Mouse (Mus musculus): ENCODE measurements around the gene Cd86. TPM values are rescaled to one million over a fixed set of nuclear protein-coding genes. Genes with fewer than 3 reads are reported as not detected.

The Cd86 gene
- total and polyA plus RNA-seq, 2 experiments from 2014 or later, result 1.6 to 2.1 TPM

DNA sequence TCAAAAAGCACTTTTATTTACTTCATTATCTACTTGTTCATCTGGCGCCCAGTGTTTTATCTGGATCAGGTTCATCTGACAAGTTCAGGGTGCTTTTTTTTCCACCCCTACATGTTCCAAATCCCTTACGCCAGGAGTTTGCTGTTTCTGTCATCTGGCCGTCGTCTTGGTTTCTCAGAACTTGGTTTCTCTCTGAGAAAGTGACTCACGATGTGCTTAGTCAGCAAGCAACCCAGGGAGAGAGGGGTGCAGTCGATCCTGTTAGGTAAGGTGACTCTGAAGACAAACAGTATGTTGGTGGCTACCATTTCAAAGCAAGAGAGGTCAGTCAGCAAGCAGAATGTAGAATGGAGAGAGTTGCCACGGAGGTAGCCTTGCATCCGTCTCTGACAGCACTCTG is 93.9 kb downstream of the Cd86 start:
- 84% methylated on average over 8 of the region's 8 CpGs for WGBS
- Histone ChIP-seq H3K36me3 (ENCODE audit: insufficient read depth) (no peaks in the 10 kb centered on the region), H3K9ac (no peak overlapping the region), H3K4me2 (ENCODE audit: low read depth) (no peak overlapping the region), H3K27me3 (ENCODE audit: insufficient read depth, low read length) (no peaks in the 10 kb centered on the region), H3K4me3 (ENCODE audit: low read depth, low read length) (no peak overlapping the region), H3K4me1 (ENCODE audit: insufficient read depth) (no peaks in the 10 kb centered on the region), H3K27ac (ENCODE audit: low read depth, low read length) (no peak overlapping the region), H3K9me3 (ENCODE audit: low read length) (no peaks in the 10 kb centered on the region)
- no peak for ATAC-seq
- DNase-seq, result no peak
- no peak for TF ChIP-seq CTCF (IDR thresholded peaks at IDR 0.05; ENCODE audit: low read depth)

DNA sequence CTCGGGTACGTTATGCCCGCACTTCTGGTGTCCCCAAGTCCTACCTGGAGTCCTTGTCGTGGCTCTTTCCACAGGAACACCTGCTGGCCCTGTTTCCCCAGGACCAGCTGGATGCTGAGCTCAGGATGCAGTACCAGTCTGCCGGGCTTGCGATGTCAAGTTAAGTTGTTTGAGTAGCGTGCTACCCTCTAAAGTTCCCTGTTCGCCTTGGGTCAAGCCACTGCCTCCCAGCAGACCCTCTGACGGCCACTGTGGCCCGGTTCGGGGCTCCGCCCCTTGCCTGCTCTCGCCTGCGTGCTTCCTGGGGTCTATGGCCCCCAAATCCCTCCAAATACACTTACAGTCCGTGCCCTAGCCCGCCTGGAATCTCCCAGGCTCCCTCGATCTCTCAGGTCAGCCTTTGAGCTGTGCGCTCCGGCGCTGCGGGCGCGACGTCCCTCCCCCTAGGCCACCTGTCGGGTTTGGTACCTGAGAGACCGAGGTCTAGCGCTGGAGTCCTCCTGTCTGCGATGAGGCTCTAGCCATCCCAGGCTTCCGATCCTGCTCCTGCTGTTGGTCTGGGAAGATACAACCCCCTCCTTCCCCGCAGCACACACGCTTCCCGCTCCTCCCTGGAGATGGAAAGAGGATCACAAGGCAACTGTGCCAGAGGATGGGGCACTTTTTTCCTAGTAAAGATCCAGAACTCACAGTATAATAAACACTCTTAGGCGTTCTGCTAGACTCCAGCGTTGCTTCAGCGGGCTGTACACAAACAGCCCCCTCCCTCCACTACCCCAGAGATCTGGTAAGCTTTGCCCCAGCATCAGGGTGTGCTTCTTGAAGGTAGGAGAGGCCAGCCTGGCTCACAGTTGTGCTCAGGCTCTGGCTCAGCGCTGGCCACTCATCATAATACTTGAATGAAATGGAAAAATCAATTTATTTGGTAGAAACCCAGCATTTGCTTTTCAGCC is 104.2 kb downstream of the Cd86 start, which contains the start of gene Casr:
Casr (minus strand) TSS at position 756 of the 953 bp plus-strand sequence.
- peak within 1 kb of the TSS; percentile 39 for H3K9ac ChIP-seq
- peak; percentile 47 for ATAC-seq
- peak within 1 kb of the TSS; percentile 44 for H3K4me3 ChIP-seq (ENCODE audit: low read depth, low read length)
- DNase-seq, result no peak
- H3K4me1 ChIP-seq (ENCODE audit: insufficient read depth), result no peaks in the 10 kb centered on the region; the same call in 1 of the 2 replicates
- H3K27ac ChIP-seq (ENCODE audit: low read depth, low read length), result no peak within 1 kb of the TSS
- peak within 1 kb of the TSS; percentile 89 for H3K4me2 ChIP-seq (ENCODE audit: low read depth)
- no peaks in the 10 kb centered on the region for H3K27me3 ChIP-seq (ENCODE audit: insufficient read depth, low read length)
- 3% methylated on average over 36 of the region's 36 CpGs for WGBS
- H3K36me3 ChIP-seq (ENCODE audit: insufficient read depth), result no peaks in the 10 kb centered on the region
- no peak for TF ChIP-seq CTCF (IDR thresholded peaks at IDR 0.05; ENCODE audit: low read depth)
- no peaks in the 10 kb centered on the region for H3K9me3 ChIP-seq (ENCODE audit: low read length)

DNA sequence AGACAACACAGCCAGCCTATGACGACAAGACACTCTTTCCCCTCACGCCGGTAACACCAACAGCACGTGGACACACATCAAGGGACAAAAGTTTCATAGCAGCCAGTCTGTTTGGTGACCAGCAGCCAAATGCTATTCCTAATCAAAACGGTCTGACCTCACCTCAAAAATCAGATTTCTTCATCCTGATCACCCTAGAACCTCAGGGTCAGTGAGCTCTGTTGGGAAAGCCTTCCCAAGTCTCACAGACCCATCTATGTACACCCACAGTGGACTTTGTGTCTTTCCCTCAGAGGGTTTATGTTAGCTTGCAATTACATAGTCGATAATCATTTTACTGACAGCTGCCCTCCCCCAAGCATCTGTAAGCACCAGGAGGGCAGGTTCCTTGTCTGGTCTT is 106.3 kb downstream of the Cd86 start:
- no peak overlapping the region for H3K4me3 ChIP-seq (ENCODE audit: low read depth, low read length)
- 93% methylated on average over 6 of the region's 6 CpGs for WGBS
- no peaks in the 10 kb centered on the region for H3K27me3 ChIP-seq (ENCODE audit: insufficient read depth, low read length)
- DNase-seq, result no peak
- H3K27ac ChIP-seq (ENCODE audit: low read depth, low read length), result no peak overlapping the region
- no peaks in the 10 kb centered on the region; the same call in 1 of the 2 replicates for H3K4me1 ChIP-seq (ENCODE audit: insufficient read depth)
- H3K36me3 ChIP-seq (ENCODE audit: insufficient read depth), result no peaks in the 10 kb centered on the region
- ATAC-seq, result no peak
- no peak for TF ChIP-seq CTCF (IDR thresholded peaks at IDR 0.05; ENCODE audit: low read depth)
- no peak overlapping the region for H3K4me2 ChIP-seq (ENCODE audit: low read depth)
- H3K9ac ChIP-seq, result no peak overlapping the region
- H3K9me3 ChIP-seq (ENCODE audit: low read length), result no peaks in the 10 kb centered on the region

DNA sequence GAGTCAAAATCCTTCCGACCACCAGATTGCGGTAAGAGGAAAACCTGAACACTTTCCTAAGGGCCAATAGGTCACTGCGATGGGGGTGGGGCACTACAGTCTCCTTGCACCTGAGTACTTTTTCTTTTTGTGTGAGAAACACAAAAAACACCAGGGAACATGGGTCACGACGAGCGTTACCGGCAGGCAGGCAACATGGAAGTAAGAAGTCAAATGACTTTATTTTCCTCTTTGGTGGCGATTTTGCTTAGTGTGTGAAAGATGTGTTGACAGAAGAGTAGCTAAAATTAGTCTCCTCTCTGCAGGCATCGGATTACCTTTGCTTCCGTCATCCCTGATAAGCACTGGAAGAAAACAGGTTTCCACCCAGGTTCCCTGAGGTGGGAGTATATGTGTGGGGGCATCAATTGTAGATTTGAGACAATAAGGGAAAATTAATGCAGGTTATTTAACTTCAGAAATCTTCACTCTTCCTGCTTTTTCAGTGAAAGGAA is 110.2 kb downstream of the Cd86 start:
- H3K27ac ChIP-seq (ENCODE audit: low read depth, low read length), result no peak overlapping the region
- H3K4me2 ChIP-seq (ENCODE audit: low read depth), result no peak overlapping the region
- H3K9ac ChIP-seq, result no peak overlapping the region
- H3K9me3 ChIP-seq (ENCODE audit: low read length), result no peaks in the 10 kb centered on the region
- no peaks in the 10 kb centered on the region for H3K4me1 ChIP-seq (ENCODE audit: insufficient read depth)
- ATAC-seq (no peak), DNase-seq (no peak)
- no peaks in the 10 kb centered on the region for H3K36me3 ChIP-seq (ENCODE audit: insufficient read depth)
- WGBS, result 84% methylated on average over 10 of the region's 10 CpGs
- TF ChIP-seq CTCF (IDR thresholded peaks at IDR 0.05; ENCODE audit: low read depth), result no peak
- no peaks in the 10 kb centered on the region for H3K27me3 ChIP-seq (ENCODE audit: insufficient read depth, low read length)
- no peak overlapping the region for H3K4me3 ChIP-seq (ENCODE audit: low read depth, low read length)

Other genes with a start within 250 kb of the Cd86 start
- gene Stfa3, start 210.7 kb downstream of the Cd86 start, total RNA-seq (2014; rRNA removed), result not detected in 2 replicates
- gene Stfa3, start 210.7 kb downstream of the Cd86 start, polyA plus RNA-seq (2015; fragmentation: Nextera tagmentation; extraction: Ambion mirVana), result 0.82 TPM in 1 of 2 replicates, not detected in the other
- gene Casr, start 103.9 kb downstream of the Cd86 start, total RNA-seq (2014; rRNA removed), result 0.46 and 1.6 TPM in 2 replicates
- gene Casr, start 103.9 kb downstream of the Cd86 start, polyA plus RNA-seq (2015; fragmentation: Nextera tagmentation; extraction: Ambion mirVana), result 0.14 and 0.62 TPM in 2 replicates
- 0.31 and 0.76 TPM in 2 replicates for gene Ildr1, start 27.9 kb upstream of the Cd86 start, total RNA-seq (2014; rRNA removed)
- gene Ildr1, start 27.9 kb upstream of the Cd86 start, polyA plus RNA-seq (2015; fragmentation: Nextera tagmentation; extraction: Ambion mirVana), result 0.43 and 1.1 TPM in 2 replicates
- gene Slc15a2, start 118.9 kb upstream of the Cd86 start, total RNA-seq (2014; rRNA removed), result 18.2 and 23.5 TPM in 2 replicates
- 21.1 and 23.9 TPM in 2 replicates for gene Slc15a2, start 118.9 kb upstream of the Cd86 start, polyA plus RNA-seq (2015; fragmentation: Nextera tagmentation; extraction: Ambion mirVana)
- gene Iqcb1, start 162.3 kb upstream of the Cd86 start, total RNA-seq (2014; rRNA removed), result 25.1 and 26.0 TPM in 2 replicates
- 40.7 and 66.0 TPM in 2 replicates for gene Iqcb1, start 162.3 kb upstream of the Cd86 start, polyA plus RNA-seq (2015; fragmentation: Nextera tagmentation; extraction: Ambion mirVana)
- gene Eaf2, start 208.9 kb upstream of the Cd86 start, total RNA-seq (2014; rRNA removed), result 0.23 and 0.76 TPM in 2 replicates
- gene Eaf2, start 208.9 kb upstream of the Cd86 start, polyA plus RNA-seq (2015; fragmentation: Nextera tagmentation; extraction: Ambion mirVana), result 0.67 and 0.79 TPM in 2 replicates
- gene Golgb1, start 209.1 kb upstream of the Cd86 start, total RNA-seq (2014; rRNA removed), result 22.4 and 30.2 TPM in 2 replicates
- 63.2 and 87.1 TPM in 2 replicates for gene Golgb1, start 209.1 kb upstream of the Cd86 start, polyA plus RNA-seq (2015; fragmentation: Nextera tagmentation; extraction: Ambion mirVana)

Data from forebrain, postnatal 0 days (tissue).